In genomic region chr14:120705301-120705801, GRCm38 (mm10) we compare ENCODE assay signal across 14 mouse cellular contexts.
A peak's percentile ranks its signal among the peaks of the same experiment; 100 is the strongest.
DNase-seq lines count a peak whose midpoint lies in the region; ATAC-seq and TF ChIP-seq lines count a peak whose summit lies in the region.
"Had no signal": no experiment of that assay in that cellular context is flagged by ENCODE, and none has a peak within 500 bp of the region (broad histone marks: within the 10 kb centered on the region; RNA-seq: fewer than 3 reads in every experiment).

No protein-coding gene starts in this region.

- DNase-seq in hindbrain, embryonic 11.5 days (ENCODE audit: low spot score), result no peak
- DNase-seq in Muller cell, postnatal 12 days (ENCODE audit: inconsistent ontology term), result peak; percentile 75
- DNase-seq in lung, postnatal 0 days (ENCODE audit: low spot score), result peak; percentile 93
- DNase-seq in frontal cortex, postnatal 14 days (ENCODE audit: low spot score in 2 of 2), result no peak
- DNase-seq in spleen, postnatal 14 days (ENCODE audit: low spot score in 2 of 2), result no peak
- DNase-seq: cerebellum, adult 18-20 months; gastrocnemius, postnatal 14 days had no signal

- no peaks in the 10 kb centered on the region for H3K36me3 ChIP-seq in hindbrain, embryonic 16.5 days (ENCODE audit: control insufficient read depth, insufficient read depth, low read length)
- H3K36me3 ChIP-seq in hindbrain, embryonic 11.5 days (ENCODE audit: control insufficient read depth, insufficient read depth, low read length), result no peaks in the 10 kb centered on the region
- H3K36me3 ChIP-seq in lung, postnatal 0 days (ENCODE audit: insufficient read depth, low read length), result no peaks in the 10 kb centered on the region
- H3K36me3 ChIP-seq: forebrain, embryonic 10.5 days; liver, embryonic 15.5 days; midbrain, embryonic 13.5 days; neural tube, embryonic 15.5 days had no signal

- 0 out of 2 replicates have a peak, but pooled peaks have one; percentile 50 for ATAC-seq in hindbrain, embryonic 16.5 days
- no peak for ATAC-seq in hindbrain, embryonic 11.5 days (ENCODE audit: low FRiP score)
- ATAC-seq in lung, postnatal 0 days, result peak; percentile 90
- ATAC-seq: midbrain, embryonic 13.5 days had no signal

- no peak overlapping the region for H3K27ac ChIP-seq in hindbrain, embryonic 16.5 days (ENCODE audit: low read depth, low read length)
- no peak overlapping the region for H3K27ac ChIP-seq in hindbrain, embryonic 11.5 days (ENCODE audit: low read depth, low read length)
- H3K27ac ChIP-seq in embryonic fibroblast, embryonic 13.5 days (ENCODE audit: insufficient read depth, low read length), result peak overlapping the region; percentile 84
- no peak overlapping the region for H3K27ac ChIP-seq in lung, postnatal 0 days (ENCODE audit: low read length)
- H3K27ac ChIP-seq: forebrain, embryonic 10.5 days; left cerebral cortex, adult 2 months; liver, embryonic 15.5 days; midbrain, embryonic 13.5 days; neural tube, embryonic 15.5 days had no signal

- H3K4me3 ChIP-seq in hindbrain, embryonic 16.5 days (ENCODE audit: low read length), result no peak overlapping the region
- no peak overlapping the region for H3K4me3 ChIP-seq in hindbrain, embryonic 11.5 days (ENCODE audit: low read depth, low read length)
- no peak overlapping the region for H3K4me3 ChIP-seq in embryonic fibroblast, embryonic 13.5 days (ENCODE audit: insufficient read depth, low read length)
- H3K4me3 ChIP-seq in lung, postnatal 0 days (ENCODE audit: low read depth, low read length), result no peak overlapping the region
- H3K4me3 ChIP-seq: forebrain, embryonic 10.5 days; left cerebral cortex, adult 2 months; liver, embryonic 15.5 days; midbrain, embryonic 13.5 days; neural tube, embryonic 15.5 days had no signal

- 63% methylated on average over 4 of the region's 4 CpGs for WGBS in hindbrain, embryonic 16.5 days
- 88% methylated on average over 4 of the region's 4 CpGs for WGBS in hindbrain, embryonic 11.5 days
- WGBS in lung, postnatal 0 days, result 36% methylated on average over 4 of the region's 4 CpGs

- no peak overlapping the region for H3K9ac ChIP-seq in hindbrain, embryonic 16.5 days (ENCODE audit: low read depth, low read length)
- no peak overlapping the region for H3K9ac ChIP-seq in hindbrain, embryonic 11.5 days (ENCODE audit: low read depth, low read length)
- no peak overlapping the region for H3K9ac ChIP-seq in lung, postnatal 0 days (replicated peaks; ENCODE audit: low read depth)
- H3K9ac ChIP-seq: liver, embryonic 15.5 days; midbrain, embryonic 13.5 days; neural tube, embryonic 15.5 days had no signal

- H3K9me3 ChIP-seq in hindbrain, embryonic 16.5 days (ENCODE audit: control insufficient read depth, low read length), result no peaks in the 10 kb centered on the region
- H3K9me3 ChIP-seq in hindbrain, embryonic 11.5 days (ENCODE audit: control insufficient read depth, low read length), result no peaks in the 10 kb centered on the region
- no peaks in the 10 kb centered on the region for H3K9me3 ChIP-seq in lung, postnatal 0 days (ENCODE audit: low read length)
- H3K9me3 ChIP-seq: forebrain, embryonic 10.5 days; liver, embryonic 15.5 days; midbrain, embryonic 13.5 days; neural tube, embryonic 15.5 days had no signal

- TF ChIP-seq POLR2A in embryonic fibroblast, embryonic 13.5 days (IDR thresholded peaks at IDR 0.05; ENCODE audit: low read depth, low read length), result no peak

- no peak overlapping the region for H3K4me2 ChIP-seq in hindbrain, embryonic 16.5 days (ENCODE audit: low read length)
- no peak overlapping the region for H3K4me2 ChIP-seq in hindbrain, embryonic 11.5 days (replicated peaks; ENCODE audit: low read depth, low read length)
- H3K4me2 ChIP-seq in lung, postnatal 0 days (replicated peaks; ENCODE audit: low read depth, low read length), result no peak overlapping the region
- H3K4me2 ChIP-seq: liver, embryonic 15.5 days; midbrain, embryonic 13.5 days; neural tube, embryonic 15.5 days had no signal

- no peaks in the 10 kb centered on the region for H3K4me1 ChIP-seq in hindbrain, embryonic 16.5 days (ENCODE audit: control insufficient read depth, insufficient read depth, low read depth, low read length)
- H3K4me1 ChIP-seq in hindbrain, embryonic 11.5 days (replicated peaks; ENCODE audit: control insufficient read depth, insufficient read depth, low read length), result no peaks in the 10 kb centered on the region
- peaks cover 5% of the 10 kb centered on the region for H3K4me1 ChIP-seq in embryonic fibroblast, embryonic 13.5 days (ENCODE audit: control insufficient read depth, insufficient read depth, low read length)
- no peaks in the 10 kb centered on the region for H3K4me1 ChIP-seq in lung, postnatal 0 days (ENCODE audit: insufficient read depth, low read depth, low read length)
- H3K4me1 ChIP-seq: liver, embryonic 15.5 days; midbrain, embryonic 13.5 days had no signal

- no peak for TF ChIP-seq CTCF in embryonic fibroblast, embryonic 13.5 days (IDR thresholded peaks at IDR 0.05; ENCODE audit: borderline replicate concordance, insufficient read depth, low read length)
- no peak for TF ChIP-seq CTCF in lung, postnatal 0 days (IDR thresholded peaks at IDR 0.05)

- TF ChIP-seq EP300 in lung, postnatal 0 days (IDR thresholded peaks at IDR 0.05), result peak; percentile 89

- H3K27me3 ChIP-seq in hindbrain, embryonic 16.5 days (replicated peaks; ENCODE audit: control insufficient read depth, insufficient read depth, low read length), result no peaks in the 10 kb centered on the region
- no peaks in the 10 kb centered on the region for H3K27me3 ChIP-seq in hindbrain, embryonic 11.5 days (ENCODE audit: control insufficient read depth, insufficient read depth, low read length)
- no peaks in the 10 kb centered on the region for H3K27me3 ChIP-seq in lung, postnatal 0 days (replicated peaks; ENCODE audit: insufficient read depth, low read length)
- H3K27me3 ChIP-seq: liver, embryonic 15.5 days; midbrain, embryonic 13.5 days; neural tube, embryonic 15.5 days had no signal

Comparison
In these comparisons a context has a peak if more than half of its experiments do, and no peak if none do; other contexts are left out.
1. DNase-seq: peak in Muller cell, postnatal 12 days (single experiment) and lung, postnatal 0 days (single experiment); none in hindbrain, embryonic 11.5 days (single experiment), frontal cortex, postnatal 14 days (0 of 2) and spleen, postnatal 14 days (0 of 2).